Mouse (Mus musculus): ENCODE results near the gene Hist1h2bl.

- no peak for TF ChIP-seq CTCF (conservative IDR thresholded peaks at IDR 0.05; ENCODE audit: low read length)
- no peak for TF ChIP-seq NANOG (IDR thresholded peaks at IDR 0.05; ENCODE audit: borderline replicate concordance, low read length)
- no peak for TF ChIP-seq POU5F1 (IDR thresholded peaks at IDR 0.05; ENCODE audit: borderline replicate concordance, low read length)
Observed at GRCm38 (mm10) chr13:21755707-21756106, 39.8 kb upstream of the Hist1h2bl start.
